Mouse (Mus musculus): ENCODE data around the gene Sun2.

The Sun2 gene

DNA sequence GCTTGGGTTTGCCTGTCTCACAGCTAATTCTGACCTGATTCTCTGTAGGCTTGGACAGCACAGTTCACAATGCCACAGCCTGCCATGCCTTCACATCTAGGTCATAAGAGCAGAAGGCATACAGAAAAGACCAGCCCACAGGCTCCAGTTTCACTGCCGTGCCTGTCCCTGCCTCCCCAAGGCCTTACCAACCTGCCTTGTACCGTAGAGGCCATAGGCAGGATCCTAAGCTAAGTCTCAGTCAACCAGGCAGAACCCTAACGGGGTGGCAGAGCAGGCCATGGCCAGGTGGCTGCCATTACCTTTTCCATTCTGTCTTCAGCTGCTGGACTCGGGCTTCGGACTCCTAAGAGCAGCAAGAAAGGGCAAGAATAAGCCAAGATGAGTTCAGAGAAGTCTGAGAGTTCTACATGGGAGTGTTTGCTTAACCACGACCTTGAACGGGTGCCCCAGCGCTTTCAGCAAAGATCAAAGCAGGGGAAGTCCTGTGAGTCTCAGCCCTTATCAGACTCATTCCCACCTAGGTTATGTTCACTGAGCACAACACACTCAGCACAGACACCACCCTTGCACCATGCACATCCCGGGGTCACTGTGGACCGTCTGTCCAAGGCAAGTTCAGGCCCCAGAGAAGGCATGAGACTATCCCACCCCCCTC is 13.5 kb downstream of the Sun2 start:
- intact Hi-C loops (cut with DNase I): no loop called here

DNA sequence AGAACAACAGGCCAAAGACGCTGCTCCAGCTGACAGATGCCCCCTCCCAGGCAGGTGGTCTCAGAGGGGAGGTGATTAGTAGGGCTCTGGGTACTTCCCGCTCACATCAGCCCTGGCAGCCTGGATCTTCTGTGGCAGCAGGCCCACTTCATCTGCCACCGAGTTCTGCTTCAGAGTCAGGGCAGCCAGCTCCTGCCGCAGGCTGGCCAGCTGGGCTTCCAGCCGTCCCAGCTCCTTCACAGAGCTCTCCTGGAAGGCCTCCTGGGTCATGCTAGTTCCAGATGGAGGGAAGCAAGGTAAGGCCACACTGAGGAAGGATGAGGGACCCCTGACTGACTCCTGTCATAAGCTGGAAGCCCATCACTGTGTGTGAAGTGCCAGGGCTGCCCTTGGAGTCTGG is 14.0 kb downstream of the Sun2 start:
- intact Hi-C loops (cut with DNase I): no loop called here

DNA sequence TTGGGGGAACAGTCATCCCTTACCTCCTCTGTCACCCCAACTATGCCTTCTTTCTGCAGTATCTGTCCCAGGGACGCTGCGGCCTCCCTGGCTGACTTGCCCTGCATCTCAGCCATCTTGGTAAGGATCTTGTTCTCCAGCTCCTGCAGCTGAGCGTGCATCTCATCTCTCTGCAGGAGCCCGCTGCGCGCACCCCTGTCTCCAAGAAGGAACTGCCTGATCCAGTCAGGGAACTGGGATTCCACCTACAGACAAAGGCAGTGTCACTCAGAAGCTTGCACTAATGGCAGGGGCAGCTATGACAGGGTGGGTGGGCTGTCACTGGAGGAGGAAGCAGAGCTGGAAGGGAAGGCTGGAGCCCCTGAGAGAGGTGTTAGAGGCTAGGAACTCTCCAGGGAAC is 14.5 kb downstream of the Sun2 start:
- intact Hi-C loops (cut with DNase I): no loop called here

DNA sequence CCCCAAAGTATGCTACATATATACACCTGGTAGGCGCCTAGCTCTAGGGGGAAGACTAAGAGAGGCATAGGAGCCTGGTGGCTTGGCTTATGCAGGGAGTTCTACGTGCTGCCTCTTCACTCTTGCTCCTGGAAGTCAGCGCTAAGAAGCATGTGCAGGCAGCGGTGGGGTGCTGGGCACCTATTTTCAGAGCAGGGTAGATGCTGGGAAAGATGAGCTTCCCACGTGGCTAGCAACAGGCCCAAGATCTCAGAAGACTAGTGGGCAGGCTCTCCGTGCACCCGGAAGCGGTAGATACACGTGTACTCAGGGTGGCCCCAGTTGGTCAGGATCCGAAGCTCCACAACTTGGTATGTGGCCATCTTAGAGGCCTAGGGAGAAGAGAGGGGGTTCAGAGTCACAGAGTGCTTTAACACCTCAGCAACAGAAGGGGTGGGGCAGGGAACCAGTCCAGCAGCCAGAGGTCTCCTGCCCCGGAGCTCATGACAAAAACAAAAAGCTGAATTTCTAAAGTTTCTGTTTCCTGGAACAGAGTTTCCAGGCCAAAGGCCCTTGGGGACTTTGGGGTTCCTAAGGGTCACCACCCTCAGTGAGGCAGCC is 17.0 kb downstream of the Sun2 start:
- intact Hi-C loops (cut with DNase I): no loop called here

DNA sequence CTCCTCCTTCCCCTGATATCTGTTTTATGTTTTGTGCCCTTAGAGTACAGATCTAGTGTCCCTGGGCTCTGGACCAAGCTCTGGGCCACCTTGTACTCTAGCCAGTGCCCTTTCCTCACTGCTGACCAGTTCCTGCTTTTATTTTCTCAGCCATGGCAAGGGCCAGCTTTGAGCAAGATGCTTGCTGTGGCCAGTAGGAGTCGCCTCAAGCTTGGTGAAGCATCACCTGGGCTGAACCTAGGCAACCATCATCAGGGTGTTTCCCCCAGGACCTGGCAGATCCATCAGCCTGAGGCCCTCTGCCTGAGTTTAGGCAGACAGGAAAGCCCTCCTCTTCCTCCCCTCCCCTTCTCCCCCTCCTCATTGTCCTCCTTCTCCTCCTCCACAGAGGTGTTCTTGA is 18.9 kb downstream of the Sun2 start:
- intact Hi-C loops (cut with DNase I): no loop called here

DNA sequence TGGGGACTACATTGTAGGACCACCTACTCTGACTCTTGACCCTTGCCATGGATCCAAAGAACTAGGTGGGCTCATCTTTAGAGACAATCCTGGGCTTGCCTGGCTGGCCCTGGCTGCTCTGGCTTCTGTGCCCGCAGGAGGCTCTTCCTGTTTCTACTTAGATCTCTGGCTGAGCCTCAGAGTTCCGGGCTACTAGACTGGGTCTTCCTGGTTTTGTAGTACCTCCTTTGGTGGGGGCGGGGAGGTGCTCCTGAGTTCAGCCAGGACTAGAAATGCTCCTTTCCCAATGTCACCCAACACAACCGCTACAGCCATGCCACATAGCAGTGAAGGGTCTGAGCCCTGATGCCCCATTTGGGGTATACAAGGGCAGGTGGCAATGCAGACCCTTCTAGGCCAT is 21.5 kb downstream of the Sun2 start:
- intact Hi-C loops (cut with DNase I): no loop called here

DNA sequence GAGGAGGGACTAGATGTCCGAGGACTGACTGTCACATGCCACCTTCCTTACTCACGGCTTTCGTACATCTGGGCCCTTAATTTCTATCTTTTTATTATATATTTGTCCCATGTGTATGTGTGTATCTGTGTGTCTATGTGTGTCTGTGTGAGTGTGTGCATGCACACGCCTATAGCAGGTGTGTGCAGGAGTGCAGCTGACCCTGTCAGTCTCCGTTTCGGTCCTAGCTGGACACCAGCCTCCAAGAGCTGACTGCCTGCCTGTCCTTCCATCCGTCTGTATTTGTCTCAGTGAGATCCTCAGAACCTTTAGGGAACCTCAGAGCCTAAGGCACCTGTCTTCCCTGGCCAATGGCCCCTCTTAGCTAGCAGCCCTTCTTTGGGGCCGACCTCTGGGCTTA is 22.1 kb downstream of the Sun2 start:
- intact Hi-C loops (cut with DNase I): no loop called here

DNA sequence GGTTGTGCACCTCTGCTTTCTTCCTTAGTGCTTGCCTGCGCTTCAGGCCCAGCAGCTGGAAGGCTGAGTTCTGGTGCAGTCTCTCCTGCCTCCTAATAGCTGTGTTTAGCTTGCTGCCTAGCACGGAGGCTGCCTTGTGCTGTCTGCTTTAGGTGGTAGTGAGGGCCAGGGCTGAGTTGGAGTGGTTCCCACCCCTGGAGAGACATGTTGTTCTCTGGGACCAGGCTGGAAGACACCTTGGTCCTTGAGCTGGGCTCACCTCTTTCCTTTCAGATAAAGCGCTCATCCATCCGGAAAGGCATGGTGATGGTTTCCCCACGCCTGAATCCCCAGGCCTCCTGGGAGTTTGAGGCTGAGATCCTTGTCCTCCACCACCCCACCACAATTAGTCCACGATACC is 25.6 kb downstream of the Sun2 start:
- intact Hi-C loops (cut with DNase I): no loop called here

DNA sequence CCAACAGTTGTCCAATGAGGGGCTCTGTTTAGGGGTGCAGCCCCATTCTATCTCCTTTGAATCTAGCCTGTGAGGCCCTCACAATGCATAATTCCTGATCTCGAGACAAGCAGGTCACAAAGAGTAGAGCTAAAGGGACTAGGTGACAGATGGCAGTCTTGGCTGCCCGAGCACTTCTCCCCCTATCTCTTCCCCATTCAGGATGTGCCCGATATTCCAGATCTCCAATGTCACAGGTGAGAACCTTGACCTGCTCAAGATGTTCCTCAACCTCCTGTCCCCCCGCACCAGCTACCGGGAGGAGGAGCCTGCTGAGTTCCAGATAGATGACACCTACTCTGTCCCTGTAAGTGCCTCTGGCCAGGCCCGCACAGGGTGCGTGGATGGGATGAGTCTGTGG is 26.7 kb downstream of the Sun2 start:
- intact Hi-C loops (cut with DNase I): no loop called here

DNA sequence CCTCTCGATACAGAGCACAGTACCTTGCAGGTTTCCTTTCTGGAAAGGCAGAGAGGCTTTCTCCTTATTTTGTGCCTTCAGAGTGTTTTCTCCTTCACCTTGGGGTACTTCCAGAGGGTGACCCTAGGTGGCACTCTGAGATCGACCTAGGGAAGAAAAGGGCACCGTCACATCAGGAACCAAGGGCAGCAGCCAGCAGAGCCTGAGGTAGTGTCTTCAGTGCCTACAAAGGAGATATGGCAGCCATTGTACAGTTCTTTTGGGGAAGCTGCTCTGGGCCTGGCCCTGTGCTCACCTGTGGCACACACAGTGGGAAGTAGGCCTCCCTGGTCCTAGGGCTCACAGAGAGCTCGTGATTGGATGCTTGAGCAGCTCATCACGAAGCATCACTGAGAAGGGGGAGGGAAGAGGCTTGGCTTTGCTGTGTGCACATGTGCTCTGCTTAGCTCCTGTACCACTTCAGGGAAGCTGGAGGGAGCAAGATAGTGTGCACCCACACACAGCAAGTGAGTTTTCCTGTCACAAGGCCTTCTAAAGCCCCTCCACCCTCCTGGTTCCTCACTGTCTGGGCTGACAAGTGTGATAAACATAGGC is 34.0 kb downstream of the Sun2 start:
- intact Hi-C loops (cut with DNase I): no loop called here

DNA sequence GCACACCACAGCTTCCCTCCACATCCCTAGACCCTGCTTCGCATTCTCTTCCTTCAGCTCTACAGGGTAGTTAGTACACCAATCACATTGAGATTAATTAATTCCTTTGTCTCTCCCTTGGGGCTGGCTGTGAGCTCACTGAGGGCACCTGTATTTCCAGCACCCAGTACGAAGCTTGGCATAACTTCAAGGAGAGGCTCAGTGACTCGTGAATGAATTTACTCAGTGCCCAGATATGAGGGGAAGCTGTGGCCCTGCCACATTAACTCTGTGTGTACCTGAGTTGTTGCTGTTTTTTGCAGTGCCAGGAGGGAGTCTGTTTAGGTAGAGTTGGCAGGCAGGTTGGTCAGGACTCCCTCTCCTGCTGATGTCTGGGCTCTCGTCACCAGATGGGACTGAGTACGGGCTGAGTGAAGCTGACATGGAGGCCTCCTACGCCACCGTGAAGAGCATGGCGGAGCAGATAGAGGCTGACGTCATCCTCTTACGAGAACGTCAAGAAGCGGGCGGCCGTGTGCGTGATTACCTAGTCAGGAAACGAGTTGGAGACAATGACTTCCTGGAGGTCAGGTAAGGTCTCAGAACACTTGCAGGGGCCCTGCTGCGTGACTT is 35.6 kb downstream of the Sun2 start:
- intact Hi-C loops (cut with DNase I): no loop called here

DNA sequence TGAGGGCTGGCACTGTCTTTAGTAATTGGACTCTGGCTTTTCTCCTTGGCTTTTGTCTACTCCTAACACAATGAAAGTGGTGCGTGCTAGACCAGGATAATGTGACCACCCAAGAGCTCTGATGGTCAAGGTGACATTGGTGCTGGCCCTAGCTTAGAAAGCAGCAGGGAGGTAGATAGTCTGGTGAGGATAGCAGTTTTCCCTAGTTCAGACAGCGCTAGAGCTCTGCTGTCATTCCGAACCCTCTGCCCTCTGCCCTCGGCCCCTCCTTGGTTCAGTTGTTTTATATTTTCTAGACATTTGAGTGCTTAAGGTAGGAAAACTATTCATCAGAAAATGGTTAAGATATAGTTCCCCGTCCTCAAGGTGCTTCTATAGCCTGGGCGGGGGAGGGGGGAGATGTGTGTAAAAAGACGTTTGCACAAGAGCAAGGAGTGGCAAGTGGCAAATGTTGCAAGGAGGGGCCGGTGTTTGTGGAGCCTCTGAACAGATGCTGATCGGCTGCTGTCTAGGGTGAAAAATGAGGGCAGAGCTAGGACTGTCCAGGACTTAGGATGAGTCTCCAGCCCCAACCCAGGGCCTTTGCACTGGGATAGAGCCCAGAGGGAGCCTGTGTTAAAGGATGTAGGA is 44.7 kb downstream of the Sun2 start:
- intact Hi-C loops (cut with DNase I): no loop called here

DNA sequence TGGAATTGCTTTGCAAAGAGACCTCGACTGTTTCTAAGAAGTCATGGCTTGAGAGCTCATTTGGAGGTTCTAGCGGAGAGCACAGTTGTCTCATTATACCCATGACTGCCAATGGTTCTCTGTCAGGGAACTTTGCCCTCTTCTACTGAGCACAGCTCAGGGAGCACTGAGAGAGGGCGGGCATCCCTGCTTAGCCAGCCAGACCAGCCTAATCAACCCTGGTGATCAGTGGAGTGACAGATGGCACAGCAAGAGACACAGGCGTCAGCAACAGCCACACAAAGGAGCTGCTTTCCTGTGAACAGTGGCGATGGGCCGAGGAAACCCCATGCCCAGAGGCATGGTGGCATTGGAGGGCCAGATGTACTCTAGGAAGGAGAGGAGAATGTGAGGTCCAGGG is 45.3 kb downstream of the Sun2 start:
- intact Hi-C loops (cut with DNase I): no loop called here

DNA sequence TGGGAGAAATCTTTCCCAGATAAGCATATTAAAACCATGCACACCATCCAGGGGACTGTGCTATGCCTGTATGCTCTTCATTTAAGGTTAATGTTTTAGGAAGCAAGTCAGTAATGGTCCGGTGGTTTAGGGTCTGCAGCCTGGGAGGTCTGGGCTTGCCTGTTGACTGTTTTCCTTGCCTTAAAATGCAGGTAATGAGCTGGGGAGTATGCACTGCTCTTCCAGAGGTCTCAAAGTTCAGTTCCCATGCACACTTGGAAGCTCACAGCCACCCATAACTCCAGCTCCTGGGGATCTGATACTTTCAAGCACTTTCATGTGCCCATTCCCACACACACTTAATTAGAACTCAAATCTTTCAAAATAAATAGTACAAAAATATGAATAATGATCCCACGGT is 45.8 kb downstream of the Sun2 start:
- intact Hi-C loops (cut with DNase I): no loop called here

DNA sequence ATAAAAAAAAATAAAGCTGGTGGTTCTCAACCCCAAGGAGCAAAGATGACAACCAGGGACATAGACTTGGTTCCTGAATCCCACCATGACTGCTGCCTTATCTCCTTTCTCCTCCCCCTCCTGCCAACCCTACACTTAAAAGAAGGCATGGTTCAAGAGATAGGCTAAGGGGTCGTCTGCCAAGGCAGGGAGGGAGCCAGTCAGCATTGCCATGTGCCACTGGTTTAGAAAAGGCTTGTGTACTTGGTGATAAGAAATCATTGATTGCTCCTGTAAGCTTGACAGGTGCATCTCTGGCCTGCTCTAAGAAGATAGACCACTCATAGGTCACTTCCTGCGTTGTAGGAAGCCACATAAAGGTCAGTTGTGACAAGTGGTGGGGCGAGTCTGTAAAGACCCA is 46.8 kb downstream of the Sun2 start:
- intact Hi-C loops (cut with DNase I): no loop called here

DNA sequence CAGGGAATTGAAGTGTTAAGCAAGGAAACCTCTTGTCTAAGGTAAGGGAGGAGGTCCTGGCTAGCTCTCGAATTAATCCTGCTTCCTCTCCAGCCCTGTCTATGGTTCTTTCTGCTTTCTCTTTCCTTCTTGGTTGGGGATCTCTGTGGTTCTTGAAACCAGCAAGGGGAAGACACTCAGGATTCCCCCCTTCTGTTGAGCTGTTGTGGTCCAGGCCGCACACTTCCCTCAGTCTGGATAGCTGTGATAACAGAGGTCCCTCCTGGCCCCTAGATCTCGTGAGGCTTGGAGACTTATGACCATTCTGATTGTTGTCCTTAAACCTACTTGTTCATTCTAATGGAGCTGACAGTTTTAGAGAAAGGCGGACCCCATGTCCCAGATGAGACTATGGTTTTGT is 47.8 kb downstream of the Sun2 start:
- intact Hi-C loops (cut with DNase I): no loop called here

DNA sequence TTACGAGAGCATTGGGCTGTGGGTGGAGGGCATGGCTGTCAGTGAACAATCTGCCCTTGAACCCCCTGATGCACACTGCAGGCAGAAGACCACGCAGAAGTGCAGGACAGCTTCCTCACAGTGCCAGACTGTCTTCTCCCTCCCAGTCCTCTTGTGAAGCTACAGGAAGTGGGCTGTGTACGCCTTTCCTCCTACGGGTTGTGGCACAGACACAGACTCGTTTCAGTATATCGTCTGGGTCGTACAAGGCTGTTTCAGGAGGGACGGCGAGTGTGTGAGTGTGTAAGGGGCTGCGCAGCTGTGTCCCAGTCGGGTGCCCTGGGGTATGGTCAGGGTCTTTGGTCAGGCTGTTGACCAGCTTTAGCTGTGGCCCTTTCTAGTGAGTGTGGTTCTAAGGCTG is 48.6 kb downstream of the Sun2 start:
- intact Hi-C loops (cut with DNase I): no loop called here

DNA sequence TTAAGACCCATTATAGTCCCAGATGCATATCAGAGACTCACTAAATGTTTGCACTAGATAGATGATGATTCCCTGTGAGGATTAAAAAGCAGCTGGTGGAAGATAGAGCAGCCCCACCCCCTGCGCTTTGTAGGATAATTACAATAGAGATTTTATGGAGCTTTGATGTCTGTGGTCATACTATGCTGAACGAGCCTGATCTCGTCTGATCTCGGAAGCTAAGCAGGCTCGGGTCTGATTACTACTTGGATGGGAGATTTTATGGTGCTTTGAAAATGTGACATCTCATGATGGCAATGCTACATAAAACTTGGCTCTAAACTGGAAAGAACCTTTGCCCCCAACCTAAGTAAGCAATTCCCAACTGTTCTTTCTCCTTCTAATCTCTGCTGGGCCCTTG is 50.0 kb downstream of the Sun2 start:
- intact Hi-C loops (cut with DNase I): no loop called here

DNA sequence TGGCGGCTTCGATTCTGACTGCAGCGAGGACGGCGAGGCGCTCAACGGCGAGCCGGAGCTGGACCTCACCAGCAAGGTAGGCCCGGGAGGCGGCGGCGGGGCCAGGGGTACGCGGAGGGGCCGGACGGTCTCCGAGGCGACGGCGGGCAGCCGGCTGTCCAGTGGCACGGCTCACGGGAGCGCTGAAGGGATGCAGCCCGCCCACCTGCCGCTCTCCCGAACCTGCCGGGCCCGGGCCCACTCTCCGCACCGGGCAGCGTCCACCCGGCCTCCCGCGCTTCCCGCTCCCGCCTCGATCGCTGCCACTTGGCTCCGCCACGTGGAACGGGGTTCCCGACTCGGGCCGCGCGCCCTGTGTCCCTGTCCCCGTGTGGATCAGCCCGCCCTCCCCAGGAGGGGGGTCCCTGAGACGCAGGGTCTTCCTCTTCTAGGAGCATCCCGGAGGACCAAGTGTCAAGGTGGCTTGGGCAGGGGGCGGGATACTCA is 51.3 kb downstream of the Sun2 start:
- intact Hi-C loops (cut with DNase I): no loop called here

DNA sequence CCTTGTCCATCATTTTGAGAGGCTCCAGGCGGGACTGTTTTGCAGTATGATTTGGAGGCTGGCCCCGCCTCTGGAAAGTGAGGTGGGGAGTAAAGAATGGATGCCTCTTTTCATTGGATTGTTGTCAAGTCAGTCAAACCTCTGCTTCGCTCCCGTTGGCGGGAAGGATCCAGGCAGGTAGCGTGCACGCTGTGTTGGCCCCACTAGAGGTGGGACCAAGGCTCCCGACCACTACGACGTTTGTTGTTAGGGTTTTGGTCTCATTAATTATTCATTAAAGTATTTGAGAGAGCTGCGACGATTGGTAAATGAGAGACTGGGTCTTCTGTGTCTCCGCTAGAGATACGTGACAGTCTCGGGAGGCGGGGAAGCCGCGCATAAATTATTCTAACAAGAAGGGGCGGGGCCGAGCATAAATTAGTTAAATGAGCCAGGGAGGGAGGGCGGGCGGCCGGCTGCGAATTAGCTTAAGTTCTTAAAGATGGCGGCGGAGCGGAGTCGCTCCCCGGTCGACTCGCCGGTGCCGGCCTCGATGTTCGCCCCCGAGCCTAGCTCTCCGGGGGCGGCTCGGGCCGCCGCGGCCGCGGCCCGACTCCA is 51.8 kb downstream of the Sun2 start, which contains the start of gene Gtpbp1:
TSS of gene Gtpbp1 (plus strand) at position 420 of the 597 bp plus-strand sequence.
- intact Hi-C loops (cut with DNase I): no loop called here

DNA sequence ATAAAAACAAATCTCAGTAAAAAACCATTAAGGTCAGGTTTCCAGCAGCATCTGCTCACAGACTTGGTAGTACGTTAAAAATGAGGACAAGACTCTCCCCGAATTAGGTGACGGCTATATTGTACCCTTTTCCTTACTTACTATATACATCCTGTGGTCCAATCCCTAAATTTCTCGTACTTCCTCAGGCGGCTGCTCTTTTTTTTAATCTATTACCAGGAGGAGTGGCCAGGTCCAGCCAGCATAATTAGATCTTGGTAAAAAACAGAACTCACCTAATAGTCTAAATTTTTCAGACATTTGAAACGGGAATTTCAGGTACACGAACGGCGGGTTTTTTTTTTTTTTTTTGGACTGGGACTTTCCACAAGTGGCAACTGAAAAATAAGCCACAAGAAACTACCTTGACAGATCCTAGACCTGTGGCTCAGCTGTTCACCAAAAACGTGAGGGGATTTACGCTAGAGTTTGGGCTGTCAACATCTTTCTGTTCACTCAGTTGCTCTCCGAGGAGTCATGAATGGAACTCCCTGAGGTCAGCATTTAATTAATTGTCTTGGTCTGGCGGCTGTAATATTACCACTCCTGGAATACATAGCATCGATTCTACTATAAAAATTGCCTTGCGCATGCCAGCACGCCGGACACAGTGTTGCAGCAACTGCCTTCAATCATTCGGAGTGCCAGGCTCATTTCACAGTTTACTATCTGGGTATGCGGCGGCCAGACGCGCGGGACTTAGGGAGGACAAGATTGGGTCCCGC is 52.5 kb downstream of the Sun2 start:
- intact Hi-C loops (cut with DNase I): loop anchor here (5.0 kb wide), 1 partner anchor 52 kb away; the partner anchor contains the start of gene Sun2

Data from adrenal gland (tissue).